Mouse (Mus musculus): ENCODE data around the gene Ube2g2.

- TF ChIP-seq CTCF (IDR thresholded peaks at IDR 0.05; ENCODE audit: extremely low read depth, insufficient read depth, low read length): no peak
- TF ChIP-seq POLR2A (IDR thresholded peaks at IDR 0.05; ENCODE audit: extremely low read depth, insufficient read depth, low read length): no peak
Observed at GRCm38 (mm10) chr10:77589117-77589516, 33.0 kb upstream of the Ube2g2 start.
